Comparison of ENCODE assay signal across 26 mouse cellular contexts in genomic region chr2:31218611-31219010, GRCm38 (mm10). TPM values are rescaled to one million over a fixed set of nuclear protein-coding genes. Genes with fewer than 3 reads are reported as not detected.
DNase-seq lines count a peak whose midpoint lies in the region; ATAC-seq lines count a peak whose summit lies in the region.
"Had no signal": no experiment of that assay in that cellular context is flagged by ENCODE, and none has a peak within 500 bp of the region (broad histone marks: within the 10 kb centered on the region; RNA-seq: fewer than 3 reads in every experiment).

No protein-coding gene starts in this region.

- H3K9me3 ChIP-seq in heart, embryonic 13.5 days: no peaks in the 10 kb centered on the region
- H3K9me3 ChIP-seq in heart, embryonic 16.5 days (replicated peaks; ENCODE audit: control insufficient read depth, low read length): no peaks in the 10 kb centered on the region
- H3K9me3 ChIP-seq in midbrain, embryonic 14.5 days (ENCODE audit: control insufficient read depth, low read length): no peaks in the 10 kb centered on the region
- no peaks in the 10 kb centered on the region for H3K9me3 ChIP-seq in midbrain, embryonic 15.5 days
- H3K9me3 ChIP-seq: embryonic facial prominence, embryonic 15.5 days; heart, embryonic 12.5 days; hindbrain, embryonic 10.5 days; hindbrain, embryonic 13.5 days had no signal

- peak overlapping the region; percentile 51 for H3K27ac ChIP-seq in heart, embryonic 13.5 days (replicated peaks)
- H3K27ac ChIP-seq in heart, embryonic 16.5 days (ENCODE audit: low read length): 0 out of 2 replicates have a peak overlapping the region, but pooled peaks have one; percentile 6
- no peak overlapping the region for H3K27ac ChIP-seq in midbrain, embryonic 14.5 days (replicated peaks; ENCODE audit: low read depth, low read length)
- no peak overlapping the region for H3K27ac ChIP-seq in midbrain, embryonic 15.5 days
- H3K27ac ChIP-seq: embryonic facial prominence, embryonic 15.5 days; gastrocnemius, adult 2 months; hindbrain, embryonic 10.5 days; hindbrain, embryonic 13.5 days had no signal

- 82% methylated on average over 3 of the region's 3 CpGs for WGBS in heart, embryonic 13.5 days
- 77% methylated on average over 3 of the region's 3 CpGs for WGBS in heart, embryonic 16.5 days
- 84% methylated on average over 3 of the region's 3 CpGs for WGBS in midbrain, embryonic 14.5 days
- 76% methylated on average over 3 of the region's 3 CpGs for WGBS in midbrain, embryonic 15.5 days

- DNase-seq in cerebellum, postnatal 10 days: peak; percentile 51 to 56
- DNase-seq in cerebellum, adult 8-10 months: no peak
- DNase-seq in heart, adult 8-10 months (ENCODE audit: low spot score): no peak
- no peak for DNase-seq in heart, postnatal 36 days
- DNase-seq in midbrain, embryonic 14.5 days: peak; percentile 16
- DNase-seq: adrenal gland, adult 8-10 months; adrenal gland, postnatal 25 days; cerebellum, adult 18-20 months; cerebellum, adult 9-11 months; cerebellum, postnatal 36 days; embryo, embryonic 11 days; forebrain, postnatal 0 days; gastrocnemius, adult 2 months; gastrocnemius, postnatal 14 days; heart, adult 18-20 months; kidney, adult 2 months had no signal

- H3K27me3 ChIP-seq in heart, embryonic 13.5 days (replicated peaks): no peaks in the 10 kb centered on the region
- H3K27me3 ChIP-seq in heart, embryonic 16.5 days (ENCODE audit: control insufficient read depth, insufficient read depth, low read length): no peaks in the 10 kb centered on the region
- no peaks in the 10 kb centered on the region for H3K27me3 ChIP-seq in midbrain, embryonic 14.5 days (ENCODE audit: control insufficient read depth, insufficient read depth, low read length)
- H3K27me3 ChIP-seq in midbrain, embryonic 15.5 days (replicated peaks): no peaks in the 10 kb centered on the region
- H3K27me3 ChIP-seq: embryonic facial prominence, embryonic 15.5 days; heart, embryonic 12.5 days; hindbrain, embryonic 13.5 days had no signal

- H3K9ac ChIP-seq in heart, embryonic 13.5 days: no peak overlapping the region
- no peak overlapping the region for H3K9ac ChIP-seq in heart, embryonic 16.5 days (ENCODE audit: low read length)
- H3K9ac ChIP-seq in midbrain, embryonic 14.5 days (replicated peaks; ENCODE audit: low read length): no peak overlapping the region
- no peak overlapping the region for H3K9ac ChIP-seq in midbrain, embryonic 15.5 days
- H3K9ac ChIP-seq: embryonic facial prominence, embryonic 15.5 days; forebrain, postnatal 0 days; heart, embryonic 12.5 days; hindbrain, embryonic 13.5 days had no signal

- no peak for ATAC-seq in heart, embryonic 13.5 days (ENCODE audit: extremely low read depth, insufficient number of reproducible peaks, low FRiP score, low TSS enrichment)
- no peak for ATAC-seq in heart, embryonic 16.5 days (replicated peaks; ENCODE audit: extremely low read depth, insufficient read depth, low FRiP score)
- ATAC-seq in midbrain, embryonic 14.5 days (ENCODE audit: low FRiP score, low TSS enrichment): no peak
- ATAC-seq in midbrain, embryonic 15.5 days (replicated peaks): no peak
- ATAC-seq: activated CD4-positive, CD25-positive, alpha-beta regulatory T cell, adult 4 months; forebrain, embryonic 14.5 days; forebrain, postnatal 0 days; intestine, postnatal 0 days had no signal

- H3K4me3 ChIP-seq in heart, embryonic 13.5 days: no peak overlapping the region
- no peak overlapping the region for H3K4me3 ChIP-seq in heart, embryonic 16.5 days (ENCODE audit: low read length)
- H3K4me3 ChIP-seq in midbrain, embryonic 14.5 days (replicated peaks; ENCODE audit: low read depth, low read length): no peak overlapping the region
- no peak overlapping the region for H3K4me3 ChIP-seq in midbrain, embryonic 15.5 days
- H3K4me3 ChIP-seq: embryonic facial prominence, embryonic 15.5 days; gastrocnemius, adult 2 months; heart, embryonic 12.5 days; hindbrain, embryonic 10.5 days; hindbrain, embryonic 13.5 days had no signal

- no peak overlapping the region for H3K4me2 ChIP-seq in heart, embryonic 13.5 days
- H3K4me2 ChIP-seq in heart, embryonic 16.5 days (ENCODE audit: low read depth, low read length): no peak overlapping the region
- H3K4me2 ChIP-seq in midbrain, embryonic 14.5 days (ENCODE audit: low read length): no peak overlapping the region
- no peak overlapping the region for H3K4me2 ChIP-seq in midbrain, embryonic 15.5 days
- H3K4me2 ChIP-seq: embryonic facial prominence, embryonic 15.5 days; heart, embryonic 12.5 days; hindbrain, embryonic 13.5 days had no signal

- H3K4me1 ChIP-seq in heart, embryonic 13.5 days: peaks cover 60% of the 10 kb centered on the region
- H3K4me1 ChIP-seq in heart, embryonic 16.5 days (ENCODE audit: control insufficient read depth, insufficient read depth, low read length): peaks cover 46% of the 10 kb centered on the region
- no peaks in the 10 kb centered on the region for H3K4me1 ChIP-seq in midbrain, embryonic 14.5 days (ENCODE audit: control insufficient read depth, insufficient read depth, low read length)
- H3K4me1 ChIP-seq in midbrain, embryonic 15.5 days: peaks cover 9% of the 10 kb centered on the region
- H3K4me1 ChIP-seq: embryonic facial prominence, embryonic 15.5 days had no signal

- intact Hi-C loops in heart, postnatal 36 days (cut with DNase I): no loop called here

- H3K36me3 ChIP-seq in heart, embryonic 13.5 days: peaks cover 32% of the 10 kb centered on the region
- 0 out of 2 replicates have a peak, but pooled peaks cover 2% of the 10 kb centered on the region for H3K36me3 ChIP-seq in heart, embryonic 16.5 days (ENCODE audit: control insufficient read depth, insufficient read depth)
- peaks cover 22% of the 10 kb centered on the region for H3K36me3 ChIP-seq in midbrain, embryonic 14.5 days (ENCODE audit: control insufficient read depth, insufficient read depth, low read length)
- peaks cover 7% of the 10 kb centered on the region; the same call in 1 of the 2 replicates for H3K36me3 ChIP-seq in midbrain, embryonic 15.5 days (replicated peaks)

RNA-seq across cellular contexts. Expression of gene Ncs1, which starts 27.0 kb away (rescaled TPM):
- polyA plus RNA-seq in heart, embryonic 13.5 days (2015; fragmentation: Nextera tagmentation; extraction: Ambion mirVana): 36.3 and 39.4 TPM in 2 replicates
- 10 to 100 TPM; 10.0 to 16.2 (median 14.1) TPM for total RNA-seq in heart, adult 8-10 months (2022)
- polyA plus RNA-seq in heart, embryonic 16.5 days (2015; fragmentation: Nextera tagmentation; extraction: Ambion mirVana): 29.4 and 32.1 TPM in 2 replicates
- 10 to 100 TPM in 1 of 2 experiments, 1 to 10 TPM in 1; 9.5 to 10.5 TPM for total RNA-seq in heart, postnatal 36 days (2021)
- polyA plus RNA-seq in midbrain, embryonic 14.5 days (2014; fragmentation: Nextera tagmentation; extraction: Ambion mirVana): 167 and 185 TPM in 2 replicates
- 172 and 183 TPM in 2 replicates for polyA plus RNA-seq in midbrain, embryonic 15.5 days (2015; fragmentation: Nextera tagmentation; extraction: Ambion mirVana)

Comparison
In these comparisons a context has a peak if more than half of its experiments do, and no peak if none do; other contexts are left out.
1. DNase-seq: peak in cerebellum, postnatal 10 days (2 of 2) and midbrain, embryonic 14.5 days (single experiment); none in cerebellum, adult 8-10 months (single experiment), heart, adult 8-10 months (single experiment) and heart, postnatal 36 days (0 of 2).
2. H3K27ac ChIP-seq: peak in heart, embryonic 13.5 days (single experiment) and heart, embryonic 16.5 days (single experiment); none in midbrain, embryonic 14.5 days (single experiment) and midbrain, embryonic 15.5 days (single experiment).